Comparison of ENCODE assay signal across 8 mouse cellular contexts in genomic region chr10:81597137-81597950, GRCm38 (mm10). TPM values are rescaled to one million over a fixed set of nuclear protein-coding genes. Genes with fewer than 3 reads are reported as not detected.
DNase-seq lines count a peak whose midpoint lies in the region; ATAC-seq and TF ChIP-seq lines count a peak whose summit lies in the region.

No protein-coding gene starts in this region.

- TF ChIP-seq POLR2A in cortical plate, adult 2 months (IDR thresholded peaks at IDR 0.05; ENCODE audit: extremely low read depth, insufficient read depth, low read length), result no peak

- H3K4me2 ChIP-seq in heart, embryonic 14.5 days (ENCODE audit: low read length), result peak overlapping the region; percentile 66
- H3K4me2 ChIP-seq in limb, embryonic 12.5 days, result peak overlapping the region; percentile 53
- H3K4me2 ChIP-seq in midbrain, embryonic 12.5 days (replicated peaks), result peak overlapping the region; percentile 42

- H3K9me3 ChIP-seq in heart, embryonic 14.5 days (ENCODE audit: control insufficient read depth, low read length), result no peaks in the 10 kb centered on the region
- H3K9me3 ChIP-seq in limb, embryonic 12.5 days, result no peaks in the 10 kb centered on the region
- no peaks in the 10 kb centered on the region for H3K9me3 ChIP-seq in midbrain, embryonic 12.5 days

- DNase-seq in ovary, postnatal 36 days (ENCODE audit: low spot score), result peak; percentile 66
- no peak for DNase-seq in ovary, postnatal 14 days (ENCODE audit: low spot score)
- peak; percentile 55 for DNase-seq in thymus, postnatal 4 days
- no peak for DNase-seq in layer of hippocampus, postnatal 25 days (ENCODE audit: extremely low spot score in 1 of 2, low spot score in 1 of 2)

- H3K4me1 ChIP-seq in cortical plate, adult 2 months (ENCODE audit: control insufficient read depth, insufficient read depth, low read length), result peaks cover 1% of the 10 kb centered on the region; the same call in 1 of the 2 replicates
- H3K4me1 ChIP-seq in heart, embryonic 14.5 days (ENCODE audit: control insufficient read depth in 2 of 2, insufficient read depth in 2 of 2, low read length in 2 of 2), result peaks cover 35 to 47% of the 10 kb centered on the region in 2 experiments
- peaks cover 79% of the 10 kb centered on the region for H3K4me1 ChIP-seq in limb, embryonic 12.5 days (replicated peaks)
- H3K4me1 ChIP-seq in midbrain, embryonic 12.5 days, result peaks cover 44% of the 10 kb centered on the region

- peak overlapping the region; percentile 63 for H3K9ac ChIP-seq in heart, embryonic 14.5 days (ENCODE audit: low read length)
- peak overlapping the region; percentile 37 for H3K9ac ChIP-seq in limb, embryonic 12.5 days (replicated peaks)
- H3K9ac ChIP-seq in midbrain, embryonic 12.5 days (replicated peaks), result peak overlapping the region; percentile 31; the same call in 1 of the 2 replicates

- TF ChIP-seq CTCF in cortical plate, adult 2 months (IDR thresholded peaks at IDR 0.05; ENCODE audit: extremely low read depth, insufficient read depth, low read length), result no peak

- H3K4me3 ChIP-seq in cortical plate, adult 2 months (ENCODE audit: insufficient read depth, low read length), result peak overlapping the region; percentile 9; the same call in 1 of the 2 replicates
- peak overlapping the region; percentile 30 to 40 for H3K4me3 ChIP-seq in heart, embryonic 14.5 days (ENCODE audit: control insufficient read depth in 1 of 2, insufficient read depth in 1 of 2, low read depth in 1 of 2, low read length in 2 of 2)
- H3K4me3 ChIP-seq in limb, embryonic 12.5 days (replicated peaks), result peak overlapping the region; percentile 24
- H3K4me3 ChIP-seq in midbrain, embryonic 12.5 days, result no peak overlapping the region

- H3K27me3 ChIP-seq in heart, embryonic 14.5 days (ENCODE audit: control insufficient read depth, insufficient read depth, low read length), result peaks cover 5% of the 10 kb centered on the region; the same call in 1 of the 2 replicates
- peaks cover 26% of the 10 kb centered on the region for H3K27me3 ChIP-seq in limb, embryonic 12.5 days
- H3K27me3 ChIP-seq in midbrain, embryonic 12.5 days, result peaks cover 95% of the 10 kb centered on the region

- 9% methylated on average over 11 of the region's 12 CpGs for WGBS in heart, embryonic 14.5 days
- 3% methylated on average over 12 of the region's 12 CpGs for WGBS in limb, embryonic 12.5 days
- 12% methylated on average over 12 of the region's 12 CpGs for WGBS in midbrain, embryonic 12.5 days

- 0 out of 2 replicates have a peak, but pooled peaks have one; percentile 22 for ATAC-seq in heart, embryonic 14.5 days (ENCODE audit: insufficient number of reproducible peaks, insufficient read depth, low FRiP score, low read depth)
- peak; percentile 27 for ATAC-seq in limb, embryonic 12.5 days (ENCODE audit: insufficient number of reproducible peaks, insufficient read depth, low FRiP score, low TSS enrichment, low read depth)
- peak; percentile 21; the same call in 1 of the 2 replicates for ATAC-seq in midbrain, embryonic 12.5 days (ENCODE audit: low FRiP score, low read depth)

- H3K36me3 ChIP-seq in heart, embryonic 14.5 days (ENCODE audit: control insufficient read depth, insufficient read depth, low read length), result no peaks in the 10 kb centered on the region
- H3K36me3 ChIP-seq in limb, embryonic 12.5 days, result no peaks in the 10 kb centered on the region
- H3K36me3 ChIP-seq in midbrain, embryonic 12.5 days, result no peaks in the 10 kb centered on the region

- no peak overlapping the region for H3K27ac ChIP-seq in cortical plate, adult 2 months (ENCODE audit: insufficient read depth, low read length)
- H3K27ac ChIP-seq in heart, embryonic 14.5 days (replicated peaks in 1 of 2; ENCODE audit: control insufficient read depth in 1 of 2, insufficient read depth in 1 of 2, low read depth in 2 of 2, low read length in 2 of 2), result peak overlapping the region; percentile 72 to 78
- peak overlapping the region; percentile 90 for H3K27ac ChIP-seq in limb, embryonic 12.5 days
- peak overlapping the region; percentile 65 for H3K27ac ChIP-seq in midbrain, embryonic 12.5 days (replicated peaks)

RNA-seq across cellular contexts. Expression of gene Tle6, which starts 3.5 kb away (rescaled TPM):
- 21.2 and 25.3 TPM in 2 replicates for polyA plus RNA-seq in cortical plate, adult 2 months (2012; rRNA removed)
- 30.7 and 35.3 TPM in 2 replicates for polyA plus RNA-seq in heart, embryonic 14.5 days (2014; fragmentation: Nextera tagmentation; extraction: Ambion mirVana)
- polyA plus RNA-seq in limb, embryonic 12.5 days (2016; fragmentation: Nextera tagmentation; extraction: Ambion mirVana), result 15.2 TPM in 2 replicates
- 2.9 and 5.1 TPM in 2 replicates for polyA plus RNA-seq in midbrain, embryonic 12.5 days (2016; fragmentation: Nextera tagmentation; extraction: Ambion mirVana)
- total RNA-seq in layer of hippocampus, postnatal 25 days (2021), result 1 to 10 TPM; 1.7 to 4.1 TPM

RNA-seq across cellular contexts. Expression of gene BC025920, which starts 8.7 kb away (rescaled TPM):
- 3.7 and 4.2 TPM in 2 replicates for polyA plus RNA-seq in cortical plate, adult 2 months (2012; rRNA removed)
- 0.35 and 0.84 TPM in 2 replicates for polyA plus RNA-seq in heart, embryonic 14.5 days (2014; fragmentation: Nextera tagmentation; extraction: Ambion mirVana)
- 2.0 and 2.2 TPM in 2 replicates for polyA plus RNA-seq in limb, embryonic 12.5 days (2016; fragmentation: Nextera tagmentation; extraction: Ambion mirVana)
- 2.5 and 2.6 TPM in 2 replicates for polyA plus RNA-seq in midbrain, embryonic 12.5 days (2016; fragmentation: Nextera tagmentation; extraction: Ambion mirVana)
- 1 to 10 TPM; 4.2 to 4.4 TPM for total RNA-seq in layer of hippocampus, postnatal 25 days (2021)

RNA-seq across cellular contexts. Expression of gene Tle2, which starts 23.0 kb away (rescaled TPM):
- 97.8 and 112 TPM in 2 replicates for polyA plus RNA-seq in cortical plate, adult 2 months (2012; rRNA removed)
- 21.6 and 21.8 TPM in 2 replicates for polyA plus RNA-seq in heart, embryonic 14.5 days (2014; fragmentation: Nextera tagmentation; extraction: Ambion mirVana)
- 39.4 and 45.6 TPM in 2 replicates for polyA plus RNA-seq in limb, embryonic 12.5 days (2016; fragmentation: Nextera tagmentation; extraction: Ambion mirVana)
- 17.8 and 17.9 TPM in 2 replicates for polyA plus RNA-seq in midbrain, embryonic 12.5 days (2016; fragmentation: Nextera tagmentation; extraction: Ambion mirVana)
- 10 to 100 TPM; 22.5 to 32.3 TPM for total RNA-seq in layer of hippocampus, postnatal 25 days (2021)

RNA-seq across cellular contexts. Expression of gene Sirt6, which starts 30.3 kb away (rescaled TPM):
- polyA plus RNA-seq in cortical plate, adult 2 months (2012; rRNA removed), result 31.2 and 33.3 TPM in 2 replicates
- polyA plus RNA-seq in heart, embryonic 14.5 days (2014; fragmentation: Nextera tagmentation; extraction: Ambion mirVana), result 22.5 and 23.9 TPM in 2 replicates
- polyA plus RNA-seq in limb, embryonic 12.5 days (2016; fragmentation: Nextera tagmentation; extraction: Ambion mirVana), result 55.8 and 57.5 TPM in 2 replicates
- polyA plus RNA-seq in midbrain, embryonic 12.5 days (2016; fragmentation: Nextera tagmentation; extraction: Ambion mirVana), result 52.8 and 54.1 TPM in 2 replicates
- 10 to 100 TPM; 23.5 to 30.9 TPM for total RNA-seq in layer of hippocampus, postnatal 25 days (2021)

RNA-seq across cellular contexts. Expression of gene Ankrd24, which starts 31.0 kb away (rescaled TPM):
- polyA plus RNA-seq in cortical plate, adult 2 months (2012; rRNA removed), result 143 and 144 TPM in 2 replicates
- polyA plus RNA-seq in heart, embryonic 14.5 days (2014; fragmentation: Nextera tagmentation; extraction: Ambion mirVana), result 8.1 and 9.0 TPM in 2 replicates
- 10.1 and 10.4 TPM in 2 replicates for polyA plus RNA-seq in limb, embryonic 12.5 days (2016; fragmentation: Nextera tagmentation; extraction: Ambion mirVana)
- 6.3 and 7.4 TPM in 2 replicates for polyA plus RNA-seq in midbrain, embryonic 12.5 days (2016; fragmentation: Nextera tagmentation; extraction: Ambion mirVana)
- 10 to 100 TPM; 30.8 to 39.0 TPM for total RNA-seq in layer of hippocampus, postnatal 25 days (2021)

Comparison
In these comparisons a context has a peak if more than half of its experiments do, and no peak if none do; other contexts are left out.
1. DNase-seq: peak in ovary, postnatal 36 days (single experiment) and thymus, postnatal 4 days (single experiment); none in ovary, postnatal 14 days (single experiment) and layer of hippocampus, postnatal 25 days (0 of 2).
2. Peak in every context shown above with its lines, with median percentiles within 50 percentile points of each other: ATAC-seq, H3K4me2 ChIP-seq and H3K9ac ChIP-seq.